Mouse (Mus musculus): ENCODE data around the gene Prcp.

The Prcp gene

GRCm38 (mm10) chr7:92874116-92874675, at the start of gene Prcp, which contains the start of gene Ddias:
Gene Prcp, plus strand, starts transcription at chr7:92874470.
Gene Ddias, minus strand, starts transcription at chr7:92874247.
- in situ Hi-C loops (cut with MboI, MseI), result loop anchor here (5.0 to 10.0 kb wide), 3 partner anchors 132 to 309 kb away; partner anchors contain the start of genes Ankrd42, Ccdc90b and Rab30

GRCm38 (mm10) chr7:92826248-92826647, 48.0 kb upstream of the Prcp start:
- in situ Hi-C loops (cut with MboI, MseI), result no loop called here

GRCm38 (mm10) chr7:92827981-92828380, 46.3 kb upstream of the Prcp start:
- in situ Hi-C loops (cut with MboI, MseI), result no loop called here

- in situ Hi-C loops (cut with MboI, MseI), result no loop called here
Observed at GRCm38 (mm10) chr7:92832395-92832794, 41.9 kb upstream of the Prcp start.

DNA sequence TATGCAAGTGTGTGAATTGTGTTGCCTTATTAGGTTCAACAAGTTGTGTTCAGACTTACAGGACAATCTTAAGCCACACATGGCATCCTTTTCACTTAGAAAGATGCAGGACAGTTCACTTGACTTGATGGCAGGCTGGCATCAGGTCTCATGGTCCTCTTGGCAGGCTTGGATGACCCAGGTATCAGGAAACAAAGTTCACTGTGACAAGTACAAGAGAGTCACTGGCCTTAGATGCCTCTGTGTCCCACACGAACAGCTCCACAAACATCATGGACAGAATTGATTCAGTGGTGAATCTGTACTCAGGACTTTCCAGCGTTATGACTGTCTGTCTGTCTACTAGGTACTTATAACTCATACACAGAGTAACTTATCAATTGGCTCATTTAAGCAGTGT, 39.9 kb upstream of the Prcp start:
- in situ Hi-C loops (cut with MboI, MseI), result no loop called here

DNA sequence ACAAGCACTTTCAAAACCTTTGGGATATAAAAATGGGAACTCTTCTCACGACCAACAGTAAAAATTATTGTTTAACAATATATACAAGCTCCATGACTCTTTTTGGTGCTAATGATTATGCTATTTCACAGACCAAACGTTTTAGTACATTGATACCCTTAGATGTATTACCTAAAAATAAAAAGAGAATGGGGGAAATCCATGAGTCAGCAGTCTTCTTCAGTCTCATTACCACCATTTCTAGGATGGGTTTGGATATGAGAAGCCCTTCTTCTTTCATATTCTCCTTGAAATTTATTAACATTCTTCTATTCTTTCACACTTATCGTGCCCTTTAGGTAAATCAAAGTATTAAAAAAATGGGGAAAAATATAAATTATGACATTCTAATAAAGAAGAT, 37.8 kb upstream of the Prcp start:
- in situ Hi-C loops (cut with MboI, MseI), result no loop called here

DNA sequence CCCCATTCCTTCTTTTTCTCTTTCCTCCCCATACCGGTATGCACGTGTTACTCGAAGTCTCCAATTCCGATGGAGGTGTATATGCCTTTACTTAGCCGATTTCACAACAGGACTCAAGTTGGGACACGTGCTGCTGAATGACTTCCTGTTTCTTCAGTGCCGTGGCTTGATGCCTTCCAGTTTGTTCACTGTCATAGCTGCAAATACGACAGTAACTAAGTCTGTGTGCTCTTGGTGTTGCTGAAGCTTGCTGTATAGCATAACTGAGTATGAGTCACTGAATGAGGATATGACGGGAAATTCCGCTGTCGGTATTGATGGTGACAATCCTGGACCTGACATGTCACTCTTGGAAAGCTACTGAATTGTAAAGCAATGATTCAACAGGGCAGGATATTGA, 37.0 kb upstream of the Prcp start:
- in situ Hi-C loops (cut with MboI, MseI), result no loop called here

- in situ Hi-C loops (cut with MboI, MseI), result no loop called here
Observed at GRCm38 (mm10) chr7:92837907-92838306, 36.4 kb upstream of the Prcp start.

- in situ Hi-C loops (cut with MboI, MseI), result no loop called here
Observed at GRCm38 (mm10) chr7:92842254-92842653, 32.0 kb upstream of the Prcp start.

- in situ Hi-C loops (cut with MboI, MseI), result no loop called here
Observed at GRCm38 (mm10) chr7:92848246-92848645, 26.0 kb upstream of the Prcp start.

DNA sequence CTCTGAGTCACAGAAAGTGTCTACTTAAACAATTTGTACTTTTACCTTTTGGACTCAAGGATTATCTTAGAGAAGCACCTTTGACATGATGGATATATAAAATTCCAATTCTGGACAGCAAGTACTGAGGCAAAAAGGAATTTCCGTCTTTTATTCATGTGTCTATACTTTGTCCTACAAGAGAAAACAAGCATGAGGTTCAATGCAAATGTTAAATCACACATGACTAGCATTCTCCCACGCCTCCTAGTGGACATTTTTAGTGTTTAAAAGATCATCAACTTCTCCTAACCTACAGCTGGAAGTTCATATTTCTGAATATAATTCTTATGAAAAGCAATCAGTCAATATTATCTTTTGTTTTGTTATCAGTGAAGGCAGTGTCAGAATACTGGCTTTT, 7.7 kb upstream of the Prcp start:
- in situ Hi-C loops (cut with MboI, MseI), result no loop called here

- in situ Hi-C loops (cut with MboI, MseI), result loop anchor here (5.0 to 10.0 kb wide), 3 partner anchors 128 to 305 kb away; partner anchors contain the start of genes Ankrd42, Ccdc90b and Rab30
Observed at GRCm38 (mm10) chr7:92870161-92870560, 4.1 kb upstream of the Prcp start.

DNA sequence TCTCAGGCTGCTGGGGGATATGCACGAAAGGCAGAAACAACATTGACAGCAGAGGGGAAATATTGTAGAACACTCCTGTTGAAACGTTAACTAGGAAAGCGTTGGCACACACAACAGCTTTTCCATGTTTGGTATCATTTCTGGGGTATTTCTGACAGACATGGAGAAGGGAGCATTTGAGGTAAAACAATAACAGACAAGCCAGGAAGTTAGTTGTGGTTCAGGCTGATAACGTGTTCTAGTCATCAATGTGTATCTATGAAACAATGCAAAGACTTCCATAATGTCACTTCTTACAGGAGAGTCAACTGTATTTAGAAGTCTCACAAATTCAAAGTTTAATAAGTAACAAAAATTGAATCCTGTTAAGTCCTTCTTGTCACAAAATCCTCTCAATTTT, 2.7 kb upstream of the Prcp start:
- in situ Hi-C loops (cut with MboI, MseI), result loop anchor here (5.0 to 10.0 kb wide), 3 partner anchors 129 to 307 kb away; partner anchors contain the start of genes Ankrd42, Ccdc90b and Rab30

GRCm38 (mm10) chr7:92874761-92875408, 615 bp downstream of the Prcp start:
- in situ Hi-C loops (cut with MboI, MseI), result loop anchor here (5.0 to 10.0 kb wide), 3 partner anchors 133 to 310 kb away; partner anchors contain the start of genes Ankrd42, Ccdc90b and Rab30

GRCm38 (mm10) chr7:92876066-92876465, 1.8 kb downstream of the Prcp start:
- in situ Hi-C loops (cut with MboI, MseI), result loop anchor here (10.0 kb wide), 2 partner anchors 241 to 311 kb away; partner anchors contain the start of genes Ankrd42 and Ccdc90b

- in situ Hi-C loops (cut with MboI, MseI), result loop anchor here (10.0 kb wide), 2 partner anchors 242 to 312 kb away; partner anchors contain the start of genes Ankrd42 and Ccdc90b
Observed at GRCm38 (mm10) chr7:92876538-92876937, 2.3 kb downstream of the Prcp start.

DNA sequence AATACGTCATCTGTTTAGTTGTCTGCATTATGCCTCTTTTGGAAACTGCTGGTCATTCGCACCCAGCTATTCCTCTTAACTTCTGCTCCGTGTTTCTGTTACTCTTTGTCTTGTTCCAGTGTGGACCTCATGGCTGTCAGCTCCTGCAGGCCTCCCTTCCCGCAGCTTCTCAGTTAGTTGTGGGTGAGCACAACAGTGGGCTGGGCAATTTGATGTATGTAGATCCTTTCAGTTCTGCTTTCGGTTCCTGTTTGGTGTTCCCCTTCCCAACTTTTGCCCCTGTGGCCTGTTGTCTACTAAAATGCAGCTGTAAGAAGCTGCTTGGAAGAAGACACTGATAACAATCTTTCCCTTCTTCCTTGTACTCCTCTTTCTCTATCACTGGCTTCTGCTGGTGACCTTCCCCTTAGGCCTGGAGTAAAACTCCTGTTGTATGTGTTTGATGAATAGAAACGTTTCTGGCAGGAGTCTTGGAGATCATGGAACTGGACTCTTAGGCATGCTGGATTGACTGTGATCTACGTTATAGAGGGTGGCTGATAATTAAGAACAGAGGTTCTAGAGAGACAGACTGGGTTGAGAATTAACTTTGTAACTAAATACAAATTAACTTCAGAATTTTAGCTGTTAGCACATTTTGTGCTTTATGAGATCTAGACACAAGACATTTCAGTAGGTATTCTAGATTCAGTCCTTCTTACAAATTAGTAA, 4.5 kb downstream of the Prcp start:
- in situ Hi-C loops (cut with MboI, MseI), result loop anchor here (10.0 kb wide), 2 partner anchors 244 to 314 kb away; partner anchors contain the start of genes Ankrd42 and Ccdc90b

- in situ Hi-C loops (cut with MboI, MseI), result no loop called here
Observed at GRCm38 (mm10) chr7:92883850-92884716, 9.8 kb downstream of the Prcp start.

DNA sequence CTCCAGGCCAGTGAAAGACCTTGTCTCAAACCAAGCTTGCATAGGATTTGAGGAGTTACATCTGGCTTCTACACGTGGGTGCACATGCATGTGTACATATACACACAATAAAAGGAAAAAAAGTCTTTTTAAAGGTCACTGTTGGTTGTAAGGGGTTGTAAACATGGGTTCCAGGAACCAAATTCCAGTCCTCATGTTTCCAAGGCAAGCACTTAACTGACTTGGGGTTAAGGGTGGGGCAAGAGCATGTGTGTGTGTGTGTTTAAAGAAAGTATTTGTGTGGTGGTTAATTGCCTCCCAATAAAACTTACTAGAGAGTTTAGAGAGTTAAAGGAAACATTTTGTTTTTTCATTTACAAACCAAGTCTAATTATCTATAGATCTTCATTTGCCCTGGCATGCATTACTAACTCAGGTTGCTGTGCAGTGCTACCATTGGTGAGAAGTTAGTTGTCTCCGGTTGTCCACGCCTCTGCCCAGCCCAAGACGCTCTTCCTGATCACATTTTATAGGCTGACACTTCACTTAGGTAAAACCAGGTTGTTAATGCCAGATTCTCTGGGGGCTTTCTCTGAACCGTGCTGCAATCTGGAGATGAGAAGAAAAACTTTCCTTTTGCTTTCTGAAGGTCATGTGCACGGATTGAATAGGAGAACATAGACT, 10.9 kb downstream of the Prcp start:
- in situ Hi-C loops (cut with MboI, MseI), result no loop called here

GRCm38 (mm10) chr7:92886801-92887200, 12.5 kb downstream of the Prcp start:
- in situ Hi-C loops (cut with MboI, MseI), result no loop called here

DNA sequence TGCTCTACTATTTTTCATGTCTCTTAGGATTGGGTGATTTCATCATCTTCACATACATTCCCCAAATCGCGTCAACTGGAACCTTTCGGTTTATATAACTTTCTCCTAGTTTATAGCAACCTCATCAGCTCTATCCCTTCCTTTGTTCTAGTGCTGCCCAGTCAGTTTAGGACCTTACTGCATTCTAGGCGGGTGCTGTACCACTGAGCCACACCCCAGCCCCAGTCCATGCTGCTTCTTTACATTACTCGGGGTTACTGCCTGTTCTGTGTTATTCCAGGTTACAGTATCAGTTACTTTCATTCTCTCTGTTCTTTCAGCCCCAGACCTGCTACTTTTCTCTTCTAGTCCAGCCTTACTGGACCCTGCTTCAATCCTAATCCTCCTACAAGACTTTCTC, 13.0 kb downstream of the Prcp start:
- in situ Hi-C loops (cut with MboI, MseI), result no loop called here

Data from T-helper 2 cell (primary cell).